Mouse (Mus musculus): ENCODE data around the gene Eif1b. TPM values are rescaled to one million over a fixed set of nuclear protein-coding genes. Genes with fewer than 3 reads are reported as not detected.

Eif1b gene
- polyA plus RNA-seq, 1 experiment from 2014 or later, result 112 TPM

- no peak overlapping the region for H3K27ac ChIP-seq (ENCODE audit: low read length)
- H3K4me2 ChIP-seq (replicated peaks; ENCODE audit: low read depth, low read length), result no peak overlapping the region
- no peaks in the 10 kb centered on the region for H3K27me3 ChIP-seq (replicated peaks; ENCODE audit: insufficient read depth, low read length)
- no peak overlapping the region for H3K4me3 ChIP-seq (ENCODE audit: low read depth, low read length)
- DNase-seq (ENCODE audit: low spot score) (no peak), ATAC-seq (no peak)
- no peaks in the 10 kb centered on the region for H3K4me1 ChIP-seq (ENCODE audit: insufficient read depth, low read depth, low read length)
- WGBS, result 54% methylated on average over 8 of the region's 8 CpGs
- TF ChIP-seq EP300 (IDR thresholded peaks at IDR 0.05), result no peak
- TF ChIP-seq CTCF (IDR thresholded peaks at IDR 0.05), result no peak
- no peaks in the 10 kb centered on the region for H3K36me3 ChIP-seq (ENCODE audit: insufficient read depth, low read length)
- no peak overlapping the region for H3K9ac ChIP-seq (replicated peaks; ENCODE audit: low read depth)
- H3K9me3 ChIP-seq (ENCODE audit: low read length), result no peaks in the 10 kb centered on the region
These were observed 24.7 kb downstream of the Eif1b start for GRCm38 (mm10) chr9:120516720-120517119.

GRCm38 (mm10) chr9:120518946-120519345, 26.9 kb downstream of the Eif1b start:
- Histone ChIP-seq H3K27ac (ENCODE audit: low read length) (no peak overlapping the region), H3K36me3 (ENCODE audit: insufficient read depth, low read length) (no peaks in the 10 kb centered on the region), H3K4me1 (ENCODE audit: insufficient read depth, low read depth, low read length) (no peaks in the 10 kb centered on the region), H3K27me3 (replicated peaks; ENCODE audit: insufficient read depth, low read length) (no peaks in the 10 kb centered on the region), H3K9ac (replicated peaks; ENCODE audit: low read depth) (no peak overlapping the region), H3K9me3 (ENCODE audit: low read length) (no peaks in the 10 kb centered on the region), H3K4me2 (replicated peaks; ENCODE audit: low read depth, low read length) (no peak overlapping the region), H3K4me3 (ENCODE audit: low read depth, low read length) (no peak overlapping the region)
- DNase-seq (ENCODE audit: low spot score) (no peak), ATAC-seq (no peak)
- TF ChIP-seq CTCF (IDR thresholded peaks at IDR 0.05) (no peak), EP300 (IDR thresholded peaks at IDR 0.05) (no peak)
- 73% methylated on average over 2 of the region's 3 CpGs for WGBS

GRCm38 (mm10) chr9:120519469-120520125, 27.6 kb downstream of the Eif1b start:
- TF ChIP-seq CTCF (IDR thresholded peaks at IDR 0.05) (peak; percentile 40), EP300 (IDR thresholded peaks at IDR 0.05) (no peak)
- no peaks in the 10 kb centered on the region for H3K4me1 ChIP-seq (ENCODE audit: insufficient read depth, low read depth, low read length)
- 48% methylated on average over 19 of the region's 19 CpGs for WGBS
- ATAC-seq (no peak), DNase-seq (ENCODE audit: low spot score) (no peak)
- no peaks in the 10 kb centered on the region for H3K9me3 ChIP-seq (ENCODE audit: low read length)
- H3K9ac ChIP-seq (replicated peaks; ENCODE audit: low read depth), result no peak overlapping the region
- H3K4me2 ChIP-seq (replicated peaks; ENCODE audit: low read depth, low read length), result no peak overlapping the region
- H3K4me3 ChIP-seq (ENCODE audit: low read depth, low read length), result no peak overlapping the region
- H3K27ac ChIP-seq (ENCODE audit: low read length), result no peak overlapping the region
- H3K27me3 ChIP-seq (replicated peaks; ENCODE audit: insufficient read depth, low read length), result no peaks in the 10 kb centered on the region
- H3K36me3 ChIP-seq (ENCODE audit: insufficient read depth, low read length), result no peaks in the 10 kb centered on the region

- no peaks in the 10 kb centered on the region for H3K4me1 ChIP-seq (ENCODE audit: insufficient read depth, low read depth, low read length)
These were observed 29.1 kb downstream of the Eif1b start for GRCm38 (mm10) chr9:120521161-120521560.

GRCm38 (mm10) chr9:120527270-120527669, 35.2 kb downstream of the Eif1b start:
- Histone ChIP-seq H3K27ac (ENCODE audit: low read length) (no peak overlapping the region), H3K27me3 (replicated peaks; ENCODE audit: insufficient read depth, low read length) (no peaks in the 10 kb centered on the region), H3K4me3 (ENCODE audit: low read depth, low read length) (no peak overlapping the region), H3K4me2 (replicated peaks; ENCODE audit: low read depth, low read length) (no peak overlapping the region), H3K36me3 (ENCODE audit: insufficient read depth, low read length) (no peaks in the 10 kb centered on the region), H3K9ac (replicated peaks; ENCODE audit: low read depth) (no peak overlapping the region), H3K4me1 (ENCODE audit: insufficient read depth, low read depth, low read length) (no peaks in the 10 kb centered on the region), H3K9me3 (ENCODE audit: low read length) (no peaks in the 10 kb centered on the region)
- ATAC-seq, result no peak
- TF ChIP-seq EP300 (IDR thresholded peaks at IDR 0.05) (no peak), CTCF (IDR thresholded peaks at IDR 0.05) (no peak)
- WGBS, result 70% methylated on average over 4 of the region's 4 CpGs
- DNase-seq (ENCODE audit: low spot score), result no peak

More at GRCm38 (mm10) chr9:120521161-120521560, 29.1 kb downstream of the Eif1b start:
- WGBS, result 24% methylated on average over 1 of the region's 1 CpGs
- Histone ChIP-seq H3K9ac (replicated peaks; ENCODE audit: low read depth) (no peak overlapping the region), H3K27me3 (replicated peaks; ENCODE audit: insufficient read depth, low read length) (no peaks in the 10 kb centered on the region), H3K4me2 (replicated peaks; ENCODE audit: low read depth, low read length) (no peak overlapping the region), H3K36me3 (ENCODE audit: insufficient read depth, low read length) (no peaks in the 10 kb centered on the region), H3K27ac (ENCODE audit: low read length) (no peak overlapping the region), H3K4me3 (ENCODE audit: low read depth, low read length) (no peak overlapping the region), H3K9me3 (ENCODE audit: low read length) (no peaks in the 10 kb centered on the region)
- TF ChIP-seq CTCF (IDR thresholded peaks at IDR 0.05), result no peak
- TF ChIP-seq EP300 (IDR thresholded peaks at IDR 0.05), result no peak
- no peak for ATAC-seq
- no peak for DNase-seq (ENCODE audit: low spot score)

GRCm38 (mm10) chr9:120527919-120528318, 35.9 kb downstream of the Eif1b start:
- ATAC-seq, result no peak
- Histone ChIP-seq H3K36me3 (ENCODE audit: insufficient read depth, low read length) (no peaks in the 10 kb centered on the region), H3K27ac (ENCODE audit: low read length) (no peak overlapping the region), H3K4me2 (replicated peaks; ENCODE audit: low read depth, low read length) (no peak overlapping the region), H3K4me3 (ENCODE audit: low read depth, low read length) (no peak overlapping the region), H3K9ac (replicated peaks; ENCODE audit: low read depth) (no peak overlapping the region), H3K27me3 (replicated peaks; ENCODE audit: insufficient read depth, low read length) (no peaks in the 10 kb centered on the region), H3K9me3 (ENCODE audit: low read length) (no peaks in the 10 kb centered on the region), H3K4me1 (ENCODE audit: insufficient read depth, low read depth, low read length) (no peaks in the 10 kb centered on the region)
- TF ChIP-seq CTCF (IDR thresholded peaks at IDR 0.05) (no peak), EP300 (IDR thresholded peaks at IDR 0.05) (no peak)
- DNase-seq (ENCODE audit: low spot score), result no peak
- 85% methylated on average over 8 of the region's 8 CpGs for WGBS
